Mouse (Mus musculus): ENCODE results near the gene Lmo3.

Gene Lmo3

GRCm38 (mm10) chr6:138563416-138563815, 18.4 kb downstream of the Lmo3 start:
- no peaks in the 10 kb centered on the region for H3K4me1 ChIP-seq (replicated peaks; ENCODE audit: low read depth, low read length)
- H3K36me3 ChIP-seq (ENCODE audit: insufficient read depth, low read length), result no peaks in the 10 kb centered on the region
- no peaks in the 10 kb centered on the region for H3K9me3 ChIP-seq (ENCODE audit: low read length)
- no peak overlapping the region for H3K4me3 ChIP-seq (replicated peaks; ENCODE audit: low read length)
- TF ChIP-seq NANOG (IDR thresholded peaks at IDR 0.05; ENCODE audit: borderline replicate concordance, low read length) (no peak), CTCF (conservative IDR thresholded peaks at IDR 0.05; ENCODE audit: low read length) (no peak), POU5F1 (IDR thresholded peaks at IDR 0.05; ENCODE audit: borderline replicate concordance, low read length) (no peak)
- no peaks in the 10 kb centered on the region for H3K27me3 ChIP-seq (ENCODE audit: insufficient read depth, low read length)

DNA sequence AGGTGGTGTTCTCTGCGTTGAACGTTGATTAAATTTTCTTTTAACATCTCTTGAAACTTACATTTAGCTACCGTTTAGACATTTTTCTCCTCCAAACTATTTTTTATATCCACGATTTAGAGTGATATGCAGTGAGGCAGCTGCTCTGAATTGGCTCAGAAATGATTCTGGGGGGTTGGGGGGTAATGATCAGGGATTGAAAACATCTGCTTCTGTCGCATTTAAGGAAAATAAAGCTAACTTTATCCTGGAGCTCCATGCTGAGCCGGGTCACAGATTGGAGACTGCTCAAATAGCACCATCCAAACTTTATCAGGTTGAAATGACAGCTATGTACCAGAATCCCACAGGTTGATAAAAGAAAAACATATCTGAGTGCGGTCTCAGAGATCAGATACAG, 29.6 kb downstream of the Lmo3 start:
- Histone ChIP-seq H3K4me3 (replicated peaks; ENCODE audit: low read length) (no peak overlapping the region), H3K27me3 (ENCODE audit: insufficient read depth, low read length) (no peaks in the 10 kb centered on the region), H3K9me3 (ENCODE audit: low read length) (no peaks in the 10 kb centered on the region), H3K36me3 (ENCODE audit: insufficient read depth, low read length) (no peaks in the 10 kb centered on the region), H3K4me1 (replicated peaks; ENCODE audit: low read depth, low read length) (no peaks in the 10 kb centered on the region)
- TF ChIP-seq POU5F1 (IDR thresholded peaks at IDR 0.05; ENCODE audit: borderline replicate concordance, low read length), result no peak
- no peak for TF ChIP-seq NANOG (IDR thresholded peaks at IDR 0.05; ENCODE audit: borderline replicate concordance, low read length)
- no peak for TF ChIP-seq CTCF (conservative IDR thresholded peaks at IDR 0.05; ENCODE audit: low read length)

DNA sequence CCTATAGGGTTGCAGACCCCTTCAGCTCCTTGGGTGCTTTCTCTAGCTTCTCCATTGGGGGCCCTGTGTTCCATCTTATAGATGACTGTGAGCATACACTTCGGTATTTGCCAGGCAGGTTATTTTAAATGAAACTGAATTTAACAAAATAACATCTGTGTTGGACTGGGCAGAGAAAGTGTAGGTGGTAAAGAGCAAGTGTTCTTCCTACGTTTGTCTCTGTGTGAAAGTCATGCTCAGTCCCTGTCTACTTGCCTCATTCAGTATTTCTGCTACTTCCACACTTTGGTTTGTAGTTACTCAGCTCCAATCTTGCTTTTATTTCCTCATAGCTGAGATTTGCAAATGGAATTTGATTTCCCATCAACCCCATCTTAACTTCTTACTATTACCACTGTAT, 46.9 kb downstream of the Lmo3 start:
- H3K4me3 ChIP-seq (replicated peaks; ENCODE audit: low read length), result no peak overlapping the region
- peaks cover 1% of the 10 kb centered on the region; the same call in 1 of the 2 replicates for H3K9me3 ChIP-seq (ENCODE audit: low read length)
- TF ChIP-seq NANOG (IDR thresholded peaks at IDR 0.05; ENCODE audit: borderline replicate concordance, low read length) (no peak), CTCF (conservative IDR thresholded peaks at IDR 0.05; ENCODE audit: low read length) (no peak), POU5F1 (IDR thresholded peaks at IDR 0.05; ENCODE audit: borderline replicate concordance, low read length) (no peak)

GRCm38 (mm10) chr6:138506642-138507041, 75.1 kb downstream of the Lmo3 start:
- H3K4me1 ChIP-seq (replicated peaks; ENCODE audit: low read depth, low read length), result no peaks in the 10 kb centered on the region
- H3K27me3 ChIP-seq (ENCODE audit: insufficient read depth, low read length), result no peaks in the 10 kb centered on the region
- TF ChIP-seq NANOG (IDR thresholded peaks at IDR 0.05; ENCODE audit: borderline replicate concordance, low read length) (no peak), CTCF (conservative IDR thresholded peaks at IDR 0.05; ENCODE audit: low read length) (no peak), POU5F1 (IDR thresholded peaks at IDR 0.05; ENCODE audit: borderline replicate concordance, low read length) (no peak)
- H3K36me3 ChIP-seq (ENCODE audit: insufficient read depth, low read length), result no peaks in the 10 kb centered on the region
- H3K4me3 ChIP-seq (replicated peaks; ENCODE audit: low read length), result no peak overlapping the region
- no peaks in the 10 kb centered on the region for H3K9me3 ChIP-seq (ENCODE audit: low read length)

More for the DNA sequence above, 46.9 kb downstream of the Lmo3 start:
- H3K4me1 ChIP-seq (replicated peaks; ENCODE audit: low read depth, low read length), result no peaks in the 10 kb centered on the region
- H3K36me3 ChIP-seq (ENCODE audit: insufficient read depth, low read length), result no peaks in the 10 kb centered on the region
- no peaks in the 10 kb centered on the region for H3K27me3 ChIP-seq (ENCODE audit: insufficient read depth, low read length)

- no peak overlapping the region for H3K4me3 ChIP-seq (replicated peaks; ENCODE audit: low read length)
- no peaks in the 10 kb centered on the region for H3K4me1 ChIP-seq (replicated peaks; ENCODE audit: low read depth, low read length)
- TF ChIP-seq POU5F1 (IDR thresholded peaks at IDR 0.05; ENCODE audit: borderline replicate concordance, low read length) (no peak), NANOG (IDR thresholded peaks at IDR 0.05; ENCODE audit: borderline replicate concordance, low read length) (no peak)
These were observed 77.8 kb downstream of the Lmo3 start for GRCm38 (mm10) chr6:138503946-138504345.

GRCm38 (mm10) chr6:138482834-138483233, 98.9 kb downstream of the Lmo3 start:
- no peaks in the 10 kb centered on the region for H3K36me3 ChIP-seq (ENCODE audit: insufficient read depth, low read length)
- H3K4me1 ChIP-seq (replicated peaks; ENCODE audit: low read depth, low read length), result no peaks in the 10 kb centered on the region
- peaks cover 13% of the 10 kb centered on the region for H3K9me3 ChIP-seq (ENCODE audit: low read length)
- H3K4me3 ChIP-seq (replicated peaks; ENCODE audit: low read length), result no peak overlapping the region
- TF ChIP-seq CTCF (conservative IDR thresholded peaks at IDR 0.05; ENCODE audit: low read length) (no peak), POU5F1 (IDR thresholded peaks at IDR 0.05; ENCODE audit: borderline replicate concordance, low read length) (no peak), NANOG (IDR thresholded peaks at IDR 0.05; ENCODE audit: borderline replicate concordance, low read length) (no peak)
- no peaks in the 10 kb centered on the region for H3K27me3 ChIP-seq (ENCODE audit: insufficient read depth, low read length)

More at GRCm38 (mm10) chr6:138503946-138504345, 77.8 kb downstream of the Lmo3 start:
- Histone ChIP-seq H3K27me3 (ENCODE audit: insufficient read depth, low read length) (no peaks in the 10 kb centered on the region), H3K36me3 (ENCODE audit: insufficient read depth, low read length) (no peaks in the 10 kb centered on the region), H3K9me3 (ENCODE audit: low read length) (no peaks in the 10 kb centered on the region)

DNA sequence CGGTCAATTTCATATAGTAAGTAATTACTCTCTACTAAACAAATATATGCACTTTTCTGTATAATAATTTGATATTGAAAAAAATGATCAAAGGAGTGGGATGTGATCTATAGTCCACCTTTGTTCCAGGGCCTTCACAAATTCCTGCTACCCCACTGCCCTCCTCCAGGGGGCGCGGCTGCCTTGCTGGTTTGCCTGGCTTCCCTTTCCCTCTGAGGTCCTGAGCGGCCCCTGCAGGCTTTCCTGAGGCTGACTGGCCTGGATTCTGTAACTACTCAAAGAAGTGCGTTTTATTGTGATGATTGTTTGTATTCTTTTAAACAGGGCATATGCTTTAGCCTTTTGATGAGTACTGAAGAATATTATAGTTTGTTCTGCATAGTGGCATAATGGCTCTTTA, 104.2 kb downstream of the Lmo3 start:
- H3K9me3 ChIP-seq (ENCODE audit: low read length), result no peaks in the 10 kb centered on the region
- no peaks in the 10 kb centered on the region for H3K36me3 ChIP-seq (ENCODE audit: insufficient read depth, low read length)
- H3K4me1 ChIP-seq (replicated peaks; ENCODE audit: low read depth, low read length), result no peaks in the 10 kb centered on the region
- no peaks in the 10 kb centered on the region for H3K27me3 ChIP-seq (ENCODE audit: insufficient read depth, low read length)
- TF ChIP-seq NANOG (IDR thresholded peaks at IDR 0.05; ENCODE audit: borderline replicate concordance, low read length) (no peak), POU5F1 (IDR thresholded peaks at IDR 0.05; ENCODE audit: borderline replicate concordance, low read length) (no peak), CTCF (conservative IDR thresholded peaks at IDR 0.05; ENCODE audit: low read length) (peak; percentile 77)
- no peak overlapping the region for H3K4me3 ChIP-seq (replicated peaks; ENCODE audit: low read length)

GRCm38 (mm10) chr6:138469204-138469603, 112.6 kb downstream of the Lmo3 start:
- Histone ChIP-seq H3K9me3 (ENCODE audit: low read length) (no peaks in the 10 kb centered on the region), H3K4me1 (replicated peaks; ENCODE audit: low read depth, low read length) (no peaks in the 10 kb centered on the region), H3K27me3 (ENCODE audit: insufficient read depth, low read length) (no peaks in the 10 kb centered on the region), H3K36me3 (ENCODE audit: insufficient read depth, low read length) (no peaks in the 10 kb centered on the region), H3K4me3 (replicated peaks; ENCODE audit: low read length) (no peak overlapping the region)
- no peak for TF ChIP-seq NANOG (IDR thresholded peaks at IDR 0.05; ENCODE audit: borderline replicate concordance, low read length)
- TF ChIP-seq CTCF (conservative IDR thresholded peaks at IDR 0.05; ENCODE audit: low read length), result no peak
- no peak for TF ChIP-seq POU5F1 (IDR thresholded peaks at IDR 0.05; ENCODE audit: borderline replicate concordance, low read length)

DNA sequence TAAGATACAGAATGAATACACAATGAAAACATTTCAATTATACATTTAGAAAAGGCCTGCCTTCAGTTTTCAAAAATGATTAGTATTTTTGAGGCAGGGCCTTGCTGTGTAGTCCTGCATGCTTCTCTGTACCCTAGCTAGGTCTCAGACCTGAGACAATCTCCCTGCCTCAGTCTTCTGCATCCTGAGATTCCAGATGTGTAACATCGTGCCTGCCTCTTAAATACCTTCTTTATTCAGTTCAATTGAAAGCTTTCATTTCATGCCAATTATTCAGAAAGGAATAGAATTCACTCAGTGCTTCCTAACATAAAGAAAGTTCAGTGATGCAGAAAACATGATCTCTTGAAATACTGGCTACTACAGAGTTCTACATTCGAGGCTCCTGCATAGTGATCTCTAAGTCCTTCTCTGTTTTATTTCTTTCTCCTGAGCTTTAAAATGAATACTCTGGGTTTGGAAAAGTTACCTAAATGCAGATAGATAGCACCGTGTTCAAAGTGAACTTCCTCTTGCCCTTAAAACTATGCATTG, 137.2 kb downstream of the Lmo3 start:
- TF ChIP-seq POU5F1 (IDR thresholded peaks at IDR 0.05; ENCODE audit: borderline replicate concordance, low read length) (no peak), NANOG (IDR thresholded peaks at IDR 0.05; ENCODE audit: borderline replicate concordance, low read length) (no peak), CTCF (conservative IDR thresholded peaks at IDR 0.05; ENCODE audit: low read length) (no peak)
- Histone ChIP-seq H3K36me3 (ENCODE audit: insufficient read depth, low read length) (no peaks in the 10 kb centered on the region), H3K27me3 (ENCODE audit: insufficient read depth, low read length) (no peaks in the 10 kb centered on the region), H3K4me3 (replicated peaks; ENCODE audit: low read length) (no peak overlapping the region), H3K9me3 (ENCODE audit: low read length) (peaks cover 8% of the 10 kb centered on the region), H3K4me1 (replicated peaks; ENCODE audit: low read depth, low read length) (no peaks in the 10 kb centered on the region)

All from E14TG2a.4 (cell line).